Mouse (Mus musculus) pancreas, adult 10 weeks (tissue): ENCODE data around the gene Dock8. TPM values are rescaled to one million over a fixed set of nuclear protein-coding genes. Genes with fewer than 3 reads are reported as not detected.

Source experiments
- polyA plus RNA-seq: library from polyadenylated mRNA; stranded (reverse); fragments of 350-450 nt; fragmentation: Illumina TruSeq; extraction: RNeasy Lipid Tissue Mini Kit (QIAGEN cat#74804); gene quantifications from one replicate; pipeline ENCODE4 v1.2.3, GENCODE M21; 2015; ENCODE audit warnings: low read depth, low replicate concordance; ENCODE audit not compliant: insufficient read depth

The Dock8 gene
- polyA plus RNA-seq, result 2.3 TPM

DNA sequence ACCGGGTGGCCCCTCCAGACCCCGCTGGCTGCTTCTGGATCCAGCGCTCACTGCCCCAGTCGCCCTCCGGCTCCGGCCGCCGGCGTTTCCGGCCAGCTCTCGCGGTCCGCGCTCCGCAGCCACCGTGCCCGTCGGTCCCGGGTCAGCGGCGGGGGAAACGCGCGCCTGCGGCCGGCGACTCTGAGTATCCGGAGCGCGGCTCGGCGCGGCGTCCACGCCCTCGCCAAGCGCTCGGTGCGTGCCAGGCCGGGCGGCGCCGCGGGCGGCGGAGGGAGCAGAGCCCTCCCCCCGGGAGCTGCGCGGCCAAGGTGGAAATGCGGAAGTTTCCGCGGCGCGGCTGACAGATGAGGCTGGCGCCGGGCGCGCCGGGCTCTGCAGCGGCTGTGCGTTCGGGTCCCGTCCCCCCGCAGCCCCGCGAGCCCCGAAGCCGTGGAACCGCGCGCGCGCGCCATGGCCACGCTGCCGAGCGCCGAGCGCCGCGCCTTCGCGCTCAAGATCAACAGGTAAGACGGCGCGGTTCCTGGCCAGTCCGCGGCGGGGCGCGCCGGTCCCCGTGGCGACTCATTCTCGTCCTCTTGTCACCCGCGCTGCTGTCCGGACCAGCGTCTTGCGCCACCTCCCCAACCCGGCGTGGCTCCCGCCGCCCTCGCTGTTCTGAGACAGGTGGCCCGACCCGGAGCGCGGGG, at the start of gene Dock8:
TSS of gene Dock8 (plus strand) at position 334 of the 686 bp plus-strand sequence.

DNA sequence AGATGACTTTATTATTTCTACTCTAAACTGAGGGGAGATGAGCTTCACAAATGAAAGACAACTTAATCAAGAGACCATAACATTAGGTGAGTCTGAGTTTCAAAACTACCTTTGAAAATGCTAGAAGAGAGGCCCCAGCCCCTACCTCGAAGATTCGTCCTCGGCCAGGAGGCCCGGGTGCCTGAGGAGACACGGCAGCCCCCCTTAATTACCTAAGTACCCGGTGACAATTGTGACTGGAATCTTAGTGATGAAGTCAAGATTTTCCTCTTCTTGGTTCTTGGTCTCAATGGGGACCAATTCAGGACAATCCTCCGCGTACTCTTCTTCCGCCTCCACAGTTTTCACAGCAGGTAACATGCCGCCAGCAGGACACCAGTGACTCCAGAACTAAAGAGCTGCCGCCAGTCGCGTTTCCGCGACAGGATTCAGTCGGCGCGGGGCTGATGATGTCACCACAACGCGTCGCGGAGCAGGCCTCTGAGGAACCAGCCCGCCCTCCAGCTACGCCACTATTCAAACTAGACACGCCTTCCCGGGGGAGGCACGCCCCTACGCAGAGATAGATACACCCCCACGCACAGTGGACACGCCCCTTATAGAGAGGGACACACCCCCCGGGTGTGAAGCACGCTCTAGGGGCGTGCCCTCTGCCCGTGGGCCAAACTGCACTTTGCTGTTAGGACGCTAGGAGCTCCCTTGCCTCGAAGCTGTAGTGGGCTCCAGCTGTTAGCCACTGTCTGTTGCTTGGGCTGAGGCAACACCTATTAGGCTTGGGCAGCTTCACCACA, 38.0 kb upstream of the Dock8 start, which contains the start of gene Cbwd1:
TSS of gene Cbwd1 (minus strand) at position 439 of the 791 bp plus-strand sequence.

DNA sequence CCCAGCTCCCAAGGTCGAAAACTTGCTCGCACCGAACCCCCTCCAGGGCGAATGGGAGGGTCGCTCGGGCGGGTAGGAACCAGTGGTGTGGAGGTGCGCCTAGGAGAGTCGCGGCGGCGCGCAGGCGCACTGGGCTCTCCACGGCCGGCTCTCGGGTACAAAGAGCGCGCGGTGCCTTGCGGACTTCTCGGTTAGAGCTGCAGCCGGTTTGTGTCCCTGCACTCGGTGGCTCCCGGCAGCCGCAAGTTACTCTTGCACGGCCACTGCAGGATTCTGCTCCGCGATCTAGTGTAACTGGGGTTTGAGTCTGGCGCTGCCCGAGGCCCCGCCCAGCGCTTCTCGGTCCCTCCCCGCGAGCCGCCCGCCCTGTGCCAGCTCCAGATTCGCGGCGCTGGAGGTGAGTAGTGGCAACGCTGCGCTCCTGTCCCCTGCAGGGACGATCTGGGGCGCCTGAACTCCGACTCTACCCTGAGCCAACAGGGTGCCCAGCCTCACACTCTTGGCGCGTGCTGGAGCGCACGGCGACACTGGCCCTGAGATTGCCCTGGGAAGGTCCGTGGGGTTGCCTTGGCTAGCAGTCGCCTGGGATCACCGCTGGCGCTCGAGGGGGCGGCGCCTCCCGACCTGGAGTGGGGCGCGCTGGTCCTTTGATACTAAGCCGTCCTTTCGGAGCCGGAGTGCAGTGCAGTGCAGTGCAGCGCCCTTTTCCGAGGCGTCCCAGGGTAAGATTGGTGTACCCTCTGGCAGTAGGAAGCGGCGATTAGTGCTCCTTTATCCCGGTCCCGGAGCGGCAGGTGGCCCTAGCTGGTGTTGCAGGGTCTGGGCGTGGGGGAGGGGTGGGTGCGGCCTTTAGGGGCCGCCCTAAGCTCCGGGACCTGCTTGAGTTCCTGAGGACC, 237.5 kb downstream of the Dock8 start, which contains the start of gene Kank1:
TSS of gene Kank1 (plus strand) at position 380 of the 896 bp plus-strand sequence.

Other genes starting within 250 kb of the Dock8 start
- gene Pgm5, start 137.7 kb upstream of the Dock8 start, polyA plus RNA-seq, result 3.3 TPM
- gene Gm10053, start 123.8 kb upstream of the Dock8 start, polyA plus RNA-seq, result 6.8 TPM
- not detected for gene Foxd4, start 98.3 kb upstream of the Dock8 start, polyA plus RNA-seq
- gene Cbwd1, start 37.9 kb upstream of the Dock8 start, polyA plus RNA-seq, result 2.8 TPM
- gene Kank1, start 237.4 kb downstream of the Dock8 start, polyA plus RNA-seq, result 4.0 TPM